Mouse (Mus musculus): ENCODE measurements around the gene Fchsd2. TPM values are rescaled to one million over a fixed set of nuclear protein-coding genes. Genes with fewer than 3 reads are reported as not detected.
A peak's percentile ranks its signal among the peaks of the same experiment; 100 is the strongest.

The Fchsd2 gene
- polyA plus RNA-seq, 1 experiment from 2014 or later, result 8.0 TPM

GRCm38 (mm10) chr7:101324142-101324962, 231.7 kb downstream of the Fchsd2 start:
- Histone ChIP-seq H3K27ac (peak overlapping the region; percentile 69), H3K4me2 (peak overlapping the region; percentile 98), H3K9ac (no peak overlapping the region), H3K27me3 (replicated peaks) (peaks cover 7% of the 10 kb centered on the region), H3K4me3 (no peak overlapping the region), H3K36me3 (peaks cover 28% of the 10 kb centered on the region), H3K4me1 (peaks cover 82% of the 10 kb centered on the region), H3K9me3 (replicated peaks) (no peaks in the 10 kb centered on the region)
- ATAC-seq, result no peak
- WGBS (ENCODE audit: insufficient replicate concordance), result 46% methylated on average over 6 of the region's 6 CpGs

- peaks cover 67% of the 10 kb centered on the region for H3K4me1 ChIP-seq
- no peak overlapping the region for H3K4me2 ChIP-seq
- no peak for ATAC-seq
- H3K9me3 ChIP-seq (replicated peaks), result no peaks in the 10 kb centered on the region
- H3K4me3 ChIP-seq, result no peak overlapping the region
- no peak overlapping the region for H3K9ac ChIP-seq
- WGBS (ENCODE audit: insufficient replicate concordance), result 74% methylated on average over 5 of the region's 5 CpGs
- no peak overlapping the region for H3K27ac ChIP-seq
- peaks cover 7% of the 10 kb centered on the region for H3K27me3 ChIP-seq (replicated peaks)
- peaks cover 42% of the 10 kb centered on the region for H3K36me3 ChIP-seq
Measured at GRCm38 (mm10) chr7:101326006-101326405, 233.3 kb downstream of the Fchsd2 start.

GRCm38 (mm10) chr7:101327263-101327662, 234.6 kb downstream of the Fchsd2 start:
- WGBS (ENCODE audit: insufficient replicate concordance), result 61% methylated on average over 5 of the region's 5 CpGs
- Histone ChIP-seq H3K9ac (no peak overlapping the region), H3K4me1 (peaks cover 59% of the 10 kb centered on the region), H3K4me2 (no peak overlapping the region), H3K4me3 (no peak overlapping the region), H3K9me3 (replicated peaks) (no peaks in the 10 kb centered on the region), H3K27ac (no peak overlapping the region), H3K27me3 (replicated peaks) (peaks cover 4% of the 10 kb centered on the region), H3K36me3 (peaks cover 47% of the 10 kb centered on the region)
- no peak for ATAC-seq

- no peak overlapping the region for H3K4me2 ChIP-seq
- ATAC-seq, result no peak
- no peak overlapping the region for H3K4me3 ChIP-seq
- H3K27me3 ChIP-seq (replicated peaks), result no peaks in the 10 kb centered on the region
- H3K27ac ChIP-seq, result no peak overlapping the region
- 70% methylated on average over 2 of the region's 2 CpGs for WGBS (ENCODE audit: insufficient replicate concordance)
- peaks cover 48% of the 10 kb centered on the region for H3K36me3 ChIP-seq
- H3K9ac ChIP-seq, result no peak overlapping the region
- H3K9me3 ChIP-seq (replicated peaks), result no peaks in the 10 kb centered on the region
- H3K4me1 ChIP-seq, result peaks cover 57% of the 10 kb centered on the region
Measured at GRCm38 (mm10) chr7:101327786-101328185, 235.1 kb downstream of the Fchsd2 start.

- 64% methylated on average over 4 of the region's 4 CpGs for WGBS (ENCODE audit: insufficient replicate concordance)
- Histone ChIP-seq H3K27ac (no peak overlapping the region), H3K9me3 (replicated peaks) (no peaks in the 10 kb centered on the region), H3K9ac (no peak overlapping the region), H3K36me3 (peaks cover 55% of the 10 kb centered on the region), H3K4me1 (peaks cover 48% of the 10 kb centered on the region), H3K4me2 (no peak overlapping the region), H3K4me3 (no peak overlapping the region), H3K27me3 (replicated peaks) (no peaks in the 10 kb centered on the region)
- no peak for ATAC-seq
Measured at GRCm38 (mm10) chr7:101328621-101329158, 236.0 kb downstream of the Fchsd2 start.

- Histone ChIP-seq H3K36me3 (peaks cover 56% of the 10 kb centered on the region), H3K4me2 (no peak overlapping the region), H3K27me3 (replicated peaks) (no peaks in the 10 kb centered on the region), H3K9me3 (replicated peaks) (no peaks in the 10 kb centered on the region), H3K4me1 (peaks cover 39% of the 10 kb centered on the region), H3K27ac (no peak overlapping the region), H3K9ac (no peak overlapping the region), H3K4me3 (no peak overlapping the region)
- no peak for ATAC-seq
- WGBS (ENCODE audit: insufficient replicate concordance), result 72% methylated on average over 4 of the region's 4 CpGs
Measured at GRCm38 (mm10) chr7:101329606-101330005, 236.9 kb downstream of the Fchsd2 start.

- no peak; the same call in 1 of the 2 replicates for ATAC-seq
- no peak overlapping the region for H3K9ac ChIP-seq
- no peak overlapping the region for H3K4me2 ChIP-seq
- H3K27ac ChIP-seq, result no peak overlapping the region
- peaks cover 49% of the 10 kb centered on the region for H3K36me3 ChIP-seq
- no peaks in the 10 kb centered on the region for H3K27me3 ChIP-seq (replicated peaks)
- WGBS (ENCODE audit: insufficient replicate concordance), result 72% methylated on average over 10 of the region's 10 CpGs
- H3K9me3 ChIP-seq (replicated peaks), result no peaks in the 10 kb centered on the region
- peaks cover 38% of the 10 kb centered on the region for H3K4me1 ChIP-seq
- no peak overlapping the region for H3K4me3 ChIP-seq
Measured at GRCm38 (mm10) chr7:101330074-101330840, 237.6 kb downstream of the Fchsd2 start.

- H3K4me1 ChIP-seq, result peaks cover 38% of the 10 kb centered on the region
- no peak overlapping the region for H3K27ac ChIP-seq
- 66% methylated on average over 4 of the region's 4 CpGs for WGBS (ENCODE audit: insufficient replicate concordance)
Measured at GRCm38 (mm10) chr7:101330841-101331173, 238.1 kb downstream of the Fchsd2 start.

GRCm38 (mm10) chr7:101332045-101332831, 239.6 kb downstream of the Fchsd2 start:
- Histone ChIP-seq H3K27ac (no peak overlapping the region), H3K9ac (no peak overlapping the region), H3K4me2 (no peak overlapping the region), H3K9me3 (replicated peaks) (no peaks in the 10 kb centered on the region), H3K36me3 (peaks cover 46% of the 10 kb centered on the region), H3K27me3 (replicated peaks) (no peaks in the 10 kb centered on the region), H3K4me3 (no peak overlapping the region), H3K4me1 (peaks cover 38% of the 10 kb centered on the region)
- 79% methylated on average over 5 of the region's 5 CpGs for WGBS (ENCODE audit: insufficient replicate concordance)
- 0 out of 2 replicates have a peak, but pooled peaks have one; percentile 28 for ATAC-seq

More at GRCm38 (mm10) chr7:101330841-101331173, 238.1 kb downstream of the Fchsd2 start:
- Histone ChIP-seq H3K9ac (no peak overlapping the region), H3K36me3 (peaks cover 45% of the 10 kb centered on the region), H3K9me3 (replicated peaks) (no peaks in the 10 kb centered on the region), H3K4me3 (no peak overlapping the region), H3K4me2 (no peak overlapping the region), H3K27me3 (replicated peaks) (no peaks in the 10 kb centered on the region)
- no peak for ATAC-seq

Measured in liver, embryonic 12.5 days (tissue).